Mouse (Mus musculus): ENCODE results near the gene Bst2. TPM values are rescaled to one million over a fixed set of nuclear protein-coding genes. Genes with fewer than 3 reads are reported as not detected.

Gene Bst2
- polyA plus RNA-seq, 1 experiment from 2014 or later, result 5.4 TPM

- WGBS, result 83% methylated on average over 2 of the region's 2 CpGs
- DNase-seq (ENCODE audit: low spot score) (no peak), ATAC-seq (ENCODE audit: low FRiP score) (no peak)
- Histone ChIP-seq H3K9ac (peak overlapping the region; percentile 80), H3K4me3 (replicated peaks; ENCODE audit: low read length) (peak overlapping the region; percentile 51; the same call in 1 of the 2 replicates), H3K27me3 (ENCODE audit: control insufficient read depth, insufficient read depth, low read length) (peaks cover 6% of the 10 kb centered on the region; the same call in 1 of the 2 replicates), H3K36me3 (replicated peaks; ENCODE audit: control insufficient read depth, insufficient read depth) (no peaks in the 10 kb centered on the region), H3K4me2 (replicated peaks) (peak overlapping the region; percentile 89), H3K27ac (peak overlapping the region; percentile 55), H3K4me1 (replicated peaks; ENCODE audit: control insufficient read depth, insufficient read depth, low read length) (peaks cover 25% of the 10 kb centered on the region), H3K9me3 (ENCODE audit: control insufficient read depth, low read length) (no peaks in the 10 kb centered on the region)
Measured at GRCm38 (mm10) chr8:71572077-71572476, 34.8 kb upstream of the Bst2 start.

- under 1% methylated on average over 41 of the region's 41 CpGs for WGBS
- peak overlapping the region; percentile 51 for H3K4me3 ChIP-seq (replicated peaks; ENCODE audit: low read length)
- H3K27me3 ChIP-seq (ENCODE audit: control insufficient read depth, insufficient read depth, low read length), result peaks cover 7% of the 10 kb centered on the region; the same call in 1 of the 2 replicates
- peak overlapping the region; percentile 83 for H3K27ac ChIP-seq
- ATAC-seq (ENCODE audit: low FRiP score), result peak; percentile 88
- H3K9me3 ChIP-seq (ENCODE audit: control insufficient read depth, low read length), result no peaks in the 10 kb centered on the region
- H3K4me1 ChIP-seq (replicated peaks; ENCODE audit: control insufficient read depth, insufficient read depth, low read length), result peaks cover 25% of the 10 kb centered on the region
- DNase-seq (ENCODE audit: low spot score), result peak; percentile 91
- no peaks in the 10 kb centered on the region for H3K36me3 ChIP-seq (replicated peaks; ENCODE audit: control insufficient read depth, insufficient read depth)
- peak overlapping the region; percentile 80 for H3K9ac ChIP-seq
- H3K4me2 ChIP-seq (replicated peaks), result peak overlapping the region; percentile 89
Measured at GRCm38 (mm10) chr8:71570291-71570954, 33.2 kb upstream of the Bst2 start.

GRCm38 (mm10) chr8:71569366-71570290 is 32.4 kb upstream of the Bst2 start:
- H3K27me3 ChIP-seq (ENCODE audit: control insufficient read depth, insufficient read depth, low read length), result peaks cover 7% of the 10 kb centered on the region; the same call in 1 of the 2 replicates
- DNase-seq (ENCODE audit: low spot score), result peak; percentile 87
- H3K27ac ChIP-seq, result peak overlapping the region; percentile 83
- H3K4me3 ChIP-seq (replicated peaks; ENCODE audit: low read length), result peak overlapping the region; percentile 51
- H3K9ac ChIP-seq, result peak overlapping the region; percentile 80
- under 1% methylated on average over 51 of the region's 51 CpGs for WGBS
- no peaks in the 10 kb centered on the region for H3K36me3 ChIP-seq (replicated peaks; ENCODE audit: control insufficient read depth, insufficient read depth)
- peak overlapping the region; percentile 89 for H3K4me2 ChIP-seq (replicated peaks)
- H3K9me3 ChIP-seq (ENCODE audit: control insufficient read depth, low read length), result no peaks in the 10 kb centered on the region
- ATAC-seq (ENCODE audit: low FRiP score), result peak; percentile 79
- H3K4me1 ChIP-seq (replicated peaks; ENCODE audit: control insufficient read depth, insufficient read depth, low read length), result peaks cover 25% of the 10 kb centered on the region

- no peak for DNase-seq (ENCODE audit: low spot score)
- ATAC-seq (ENCODE audit: low FRiP score), result no peak
- no peaks in the 10 kb centered on the region for H3K9me3 ChIP-seq (ENCODE audit: control insufficient read depth, low read length)
- no peaks in the 10 kb centered on the region for H3K36me3 ChIP-seq (replicated peaks; ENCODE audit: control insufficient read depth, insufficient read depth)
- H3K27ac ChIP-seq, result peak overlapping the region; percentile 83
- WGBS, result 15% methylated on average over 6 of the region's 6 CpGs
- peaks cover 25% of the 10 kb centered on the region for H3K4me1 ChIP-seq (replicated peaks; ENCODE audit: control insufficient read depth, insufficient read depth, low read length)
- H3K27me3 ChIP-seq (ENCODE audit: control insufficient read depth, insufficient read depth, low read length), result peaks cover 10% of the 10 kb centered on the region; the same call in 1 of the 2 replicates
- H3K4me2 ChIP-seq (replicated peaks), result peak overlapping the region; percentile 89
- H3K9ac ChIP-seq, result peak overlapping the region; percentile 80
- peak overlapping the region; percentile 51 for H3K4me3 ChIP-seq (replicated peaks; ENCODE audit: low read length)
Measured at GRCm38 (mm10) chr8:71568941-71569340, 31.7 kb upstream of the Bst2 start.

- H3K4me1 ChIP-seq (replicated peaks; ENCODE audit: control insufficient read depth, insufficient read depth, low read length), result peaks cover 25% of the 10 kb centered on the region
- H3K4me3 ChIP-seq (replicated peaks; ENCODE audit: low read length), result peak within 1 kb of the TSS; percentile 51
- peak within 1 kb of the TSS; percentile 80 for H3K9ac ChIP-seq
- H3K4me2 ChIP-seq (replicated peaks), result peak within 1 kb of the TSS; percentile 89
- no peaks in the 10 kb centered on the region for H3K36me3 ChIP-seq (replicated peaks; ENCODE audit: control insufficient read depth, insufficient read depth)
- WGBS, result 13% methylated on average over 13 of the region's 13 CpGs
- H3K27me3 ChIP-seq (ENCODE audit: control insufficient read depth, insufficient read depth, low read length), result peaks cover 15% of the 10 kb centered on the region
- H3K27ac ChIP-seq, result peak within 1 kb of the TSS; percentile 83
- no peaks in the 10 kb centered on the region for H3K9me3 ChIP-seq (ENCODE audit: control insufficient read depth, low read length)
- DNase-seq (ENCODE audit: low spot score), result peak; percentile 51
- peak; percentile 4; the same call in 1 of the 2 replicates for ATAC-seq (ENCODE audit: low FRiP score)
Measured at GRCm38 (mm10) chr8:71568387-71568937, 31.2 kb upstream of the Bst2 start, which contains the start of gene Slc27a1. TSS of gene Slc27a1 (plus strand) at chr8:71568882.

- Histone ChIP-seq H3K27me3 (ENCODE audit: control insufficient read depth, insufficient read depth, low read length) (peaks cover 24% of the 10 kb centered on the region), H3K4me2 (replicated peaks) (no peak overlapping the region), H3K9ac (no peak overlapping the region), H3K9me3 (ENCODE audit: control insufficient read depth, low read length) (no peaks in the 10 kb centered on the region), H3K36me3 (replicated peaks; ENCODE audit: control insufficient read depth, insufficient read depth) (no peaks in the 10 kb centered on the region), H3K4me3 (replicated peaks; ENCODE audit: low read length) (no peak overlapping the region), H3K27ac (no peak overlapping the region), H3K4me1 (replicated peaks; ENCODE audit: control insufficient read depth, insufficient read depth, low read length) (peaks cover 22% of the 10 kb centered on the region)
- ATAC-seq (ENCODE audit: low FRiP score) (no peak), DNase-seq (ENCODE audit: low spot score) (no peak)
- 78% methylated on average over 7 of the region's 7 CpGs for WGBS
Measured at GRCm38 (mm10) chr8:71567587-71567986, 30.3 kb upstream of the Bst2 start.

GRCm38 (mm10) chr8:71566501-71566900 is 29.2 kb upstream of the Bst2 start, which contains the start of gene Nxnl1:
TSS of gene Nxnl1 (minus strand) at chr8:71566601.
- H3K4me2 ChIP-seq (replicated peaks), result no peak within 1 kb of the TSS
- WGBS, result 56% methylated on average over 3 of the region's 3 CpGs
- H3K9me3 ChIP-seq (ENCODE audit: control insufficient read depth, low read length), result no peaks in the 10 kb centered on the region
- no peak within 1 kb of the TSS for H3K27ac ChIP-seq
- no peaks in the 10 kb centered on the region for H3K36me3 ChIP-seq (replicated peaks; ENCODE audit: control insufficient read depth, insufficient read depth)
- no peak within 1 kb of the TSS for H3K4me3 ChIP-seq (replicated peaks; ENCODE audit: low read length)
- no peak for ATAC-seq (ENCODE audit: low FRiP score)
- H3K4me1 ChIP-seq (replicated peaks; ENCODE audit: control insufficient read depth, insufficient read depth, low read length), result peaks cover 12% of the 10 kb centered on the region
- H3K9ac ChIP-seq, result no peak within 1 kb of the TSS
- H3K27me3 ChIP-seq (ENCODE audit: control insufficient read depth, insufficient read depth, low read length), result peaks cover 34% of the 10 kb centered on the region
- DNase-seq (ENCODE audit: low spot score), result no peak

- no peak overlapping the region for H3K4me2 ChIP-seq (replicated peaks)
- no peaks in the 10 kb centered on the region for H3K9me3 ChIP-seq (ENCODE audit: control insufficient read depth, low read length)
- no peaks in the 10 kb centered on the region for H3K36me3 ChIP-seq (replicated peaks; ENCODE audit: control insufficient read depth, insufficient read depth)
- peaks cover 58% of the 10 kb centered on the region for H3K27me3 ChIP-seq (ENCODE audit: control insufficient read depth, insufficient read depth, low read length)
- ATAC-seq (ENCODE audit: low FRiP score), result no peak
- no peak for DNase-seq (ENCODE audit: low spot score)
- no peak overlapping the region for H3K9ac ChIP-seq
- no peak overlapping the region for H3K27ac ChIP-seq
- WGBS, result 90% methylated on average over 4 of the region's 4 CpGs
- no peak overlapping the region for H3K4me3 ChIP-seq (replicated peaks; ENCODE audit: low read length)
- H3K4me1 ChIP-seq (replicated peaks; ENCODE audit: control insufficient read depth, insufficient read depth, low read length), result peaks cover 4% of the 10 kb centered on the region; the same call in 1 of the 2 replicates
Measured at GRCm38 (mm10) chr8:71563992-71564391, 26.7 kb upstream of the Bst2 start.
